Mouse (Mus musculus) neural tube, embryonic 10.5 days (tissue): Measurements from ENCODE around the gene Lhx3.

Experiments used
- DNase-seq: peaks from one replicate; pipeline ENCODE4 v3.0.0-alpha.2; 2017; ENCODE audit warnings: low spot score; ENCODE audit errors: extremely low spot score

Lhx3 gene

GRCm38 (mm10) chr2:26208126-26208789, at the start of gene Lhx3:
Lhx3 (minus strand) TSS chr2:26208289.
- peak; percentile 93 for DNase-seq

DNA sequence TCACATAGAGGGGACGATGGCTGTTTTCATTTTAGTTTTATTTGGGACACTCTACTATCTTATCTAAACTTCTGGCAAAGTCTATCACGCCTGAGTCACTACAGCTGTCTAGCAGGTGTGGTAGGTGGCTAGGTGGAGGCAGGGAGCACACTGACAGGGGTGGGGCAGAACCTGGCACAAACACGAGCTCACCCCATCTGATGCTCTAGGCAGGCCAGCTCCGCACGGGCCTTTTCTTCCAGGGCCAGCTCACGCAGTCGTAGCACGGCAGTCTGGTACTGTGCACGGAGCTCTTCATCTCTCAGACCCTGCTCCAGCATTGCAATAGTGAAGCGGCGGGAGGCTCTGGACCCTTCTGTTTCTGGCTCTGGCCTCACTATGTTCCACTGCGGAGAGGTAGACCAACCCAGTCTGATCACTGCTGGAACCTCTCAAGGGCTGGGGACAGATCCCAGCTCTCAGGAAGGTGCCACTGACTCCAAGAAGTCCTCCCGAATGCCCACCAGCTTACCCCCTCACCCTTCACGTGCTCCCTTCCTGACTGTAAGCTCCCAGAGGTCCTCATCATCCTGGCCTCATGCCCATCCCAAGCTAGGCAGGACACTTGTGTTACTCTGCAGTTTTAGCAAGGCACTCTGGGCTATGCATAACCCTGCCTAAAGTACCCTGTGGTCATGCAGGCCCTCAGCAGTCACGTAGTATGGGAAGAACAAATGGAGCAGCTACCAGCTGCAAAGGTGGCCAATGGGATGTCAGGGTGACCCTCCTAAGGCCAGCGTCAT, 49.4 kb upstream of the Lhx3 start:
- DNase-seq = no peak

- DNase-seq = no peak
Observed at GRCm38 (mm10) chr2:26254816-26255215, 46.7 kb upstream of the Lhx3 start.

DNA sequence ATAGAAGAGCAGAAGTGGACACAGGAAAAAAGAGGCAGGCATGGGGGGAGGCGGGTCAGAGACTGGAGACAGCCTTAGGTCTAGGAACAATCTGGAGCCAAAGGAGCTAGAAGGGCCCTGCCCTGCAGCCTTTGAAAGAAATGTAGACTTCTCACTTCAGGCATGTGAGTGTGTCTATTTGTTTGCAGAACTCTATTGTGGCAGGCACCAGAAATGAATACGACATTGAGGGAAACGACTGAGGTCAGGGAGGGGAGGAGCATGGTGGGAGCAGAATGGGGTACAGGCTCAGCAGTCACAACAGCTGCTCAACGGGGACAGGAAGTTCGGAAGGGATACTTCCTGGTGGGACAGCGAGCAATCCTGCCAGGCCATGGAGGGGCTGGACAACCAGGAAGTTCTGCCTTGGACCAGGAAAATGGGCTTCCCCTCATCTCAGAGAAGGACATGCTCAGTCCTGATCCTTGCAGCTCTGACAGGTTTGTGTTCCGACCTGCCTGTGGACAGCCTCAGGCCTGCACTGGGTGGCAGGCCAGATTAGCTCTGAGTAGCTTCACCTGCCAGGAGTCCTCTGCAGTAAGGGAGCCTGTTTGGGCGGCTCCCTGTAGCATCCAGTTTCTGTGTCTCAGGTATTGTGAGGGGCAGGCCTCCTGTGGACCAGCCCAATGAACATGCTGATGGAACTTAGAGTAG, 44.6 kb upstream of the Lhx3 start:
- no peak for DNase-seq

GRCm38 (mm10) chr2:26247531-26247930, 39.4 kb upstream of the Lhx3 start:
- DNase-seq = no peak

DNA sequence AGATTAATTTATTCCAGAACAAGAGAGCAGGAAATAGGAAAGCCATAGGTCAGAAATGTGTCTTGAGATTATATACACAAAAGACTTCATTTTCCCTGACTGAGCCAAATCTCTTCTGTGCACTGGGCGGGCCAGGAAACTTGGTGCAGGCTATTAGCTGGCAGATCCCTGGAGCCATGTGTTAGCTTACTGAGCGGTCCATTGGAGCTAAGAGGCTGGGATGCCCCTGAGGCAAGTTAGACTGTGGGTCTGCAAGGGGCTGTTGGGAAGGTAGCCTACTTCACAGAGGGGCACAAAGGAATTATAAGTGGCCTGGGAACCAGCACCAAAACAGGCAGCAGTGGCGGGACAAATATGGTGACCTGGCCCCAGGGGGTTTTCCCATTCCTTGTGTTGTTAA, 32.8 kb upstream of the Lhx3 start:
- no peak for DNase-seq

DNA sequence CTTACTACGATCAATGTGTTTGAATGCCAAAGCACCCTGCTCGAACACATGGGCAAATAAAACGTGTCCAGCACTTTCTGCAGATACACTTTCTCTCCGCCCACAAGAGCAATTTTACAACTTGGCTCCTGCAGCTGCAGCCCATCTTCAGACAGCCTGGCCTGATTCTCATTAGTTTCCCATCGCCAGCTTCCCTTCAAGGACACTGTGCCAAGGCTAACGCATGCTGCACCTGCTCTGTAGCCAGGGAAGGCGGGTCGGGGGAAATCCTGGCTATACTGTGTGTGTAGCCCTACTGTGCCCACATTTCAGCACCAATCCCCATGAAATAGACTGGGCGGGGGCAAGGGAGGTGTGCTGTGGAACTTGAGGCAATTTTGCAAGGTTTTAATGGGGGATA, 32.2 kb upstream of the Lhx3 start:
- no peak for DNase-seq

GRCm38 (mm10) chr2:26237290-26237782, 29.2 kb upstream of the Lhx3 start, which contains the start of gene Qsox2:
Qsox2 (minus strand) TSS chr2:26237525.
- DNase-seq = peak; percentile 96

DNA sequence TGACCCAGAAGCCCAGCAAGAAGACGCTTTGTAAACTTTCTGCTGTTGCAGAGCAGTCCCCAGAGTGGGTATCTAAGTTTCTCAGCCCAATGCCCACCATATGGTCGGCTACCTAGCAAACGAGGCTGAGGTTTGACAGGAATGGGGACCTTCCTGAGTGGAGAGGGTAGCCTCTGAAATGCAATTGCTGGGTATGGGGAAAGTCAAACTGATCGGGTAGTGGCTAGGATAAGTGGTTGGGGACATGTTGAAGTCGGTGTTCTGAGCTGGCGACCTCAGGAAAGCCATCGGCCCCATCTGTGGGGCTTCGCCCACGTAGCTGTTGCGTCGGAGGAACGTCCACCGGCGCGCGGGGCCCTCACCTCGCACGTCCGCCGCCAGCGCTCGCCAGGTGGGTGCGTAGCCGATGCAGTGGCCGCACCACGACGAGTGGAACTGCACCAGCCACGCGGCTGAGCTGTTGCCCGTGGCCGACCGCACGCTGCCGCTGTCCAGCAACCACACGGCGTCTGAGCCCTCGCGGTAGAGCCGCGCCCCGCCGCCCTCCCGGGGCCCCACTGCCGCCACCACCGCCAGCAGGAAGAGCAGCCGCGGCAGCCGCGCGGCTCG, 28.7 kb upstream of the Lhx3 start:
- DNase-seq = no peak

GRCm38 (mm10) chr2:26234771-26235170, 26.7 kb upstream of the Lhx3 start:
- DNase-seq = no peak

DNA sequence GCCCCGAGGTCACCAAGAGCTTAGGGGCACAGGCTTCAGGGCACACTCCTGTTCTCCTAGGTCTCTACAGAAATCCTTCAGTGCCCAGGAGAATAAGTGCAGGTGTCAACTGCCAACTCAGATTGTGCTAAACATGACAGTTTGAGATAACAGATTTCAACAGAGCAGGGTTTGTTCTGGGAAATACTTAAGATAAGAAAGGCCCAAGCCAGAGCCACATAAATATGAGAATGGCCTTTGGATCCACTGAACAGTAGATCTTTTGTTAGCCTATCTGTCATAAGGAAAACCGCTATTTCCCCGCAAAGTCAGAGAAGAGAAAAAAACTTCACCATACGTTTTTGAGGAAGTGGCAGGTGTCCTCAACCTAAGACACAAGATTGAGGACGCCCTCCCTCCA, 26.2 kb upstream of the Lhx3 start:
- DNase-seq = no peak

- no peak for DNase-seq
Observed at GRCm38 (mm10) chr2:26231366-26231765, 23.3 kb upstream of the Lhx3 start.

GRCm38 (mm10) chr2:26230253-26230652, 22.2 kb upstream of the Lhx3 start:
- DNase-seq = no peak

GRCm38 (mm10) chr2:26227788-26228187, 19.7 kb upstream of the Lhx3 start:
- DNase-seq = peak; percentile 40

DNA sequence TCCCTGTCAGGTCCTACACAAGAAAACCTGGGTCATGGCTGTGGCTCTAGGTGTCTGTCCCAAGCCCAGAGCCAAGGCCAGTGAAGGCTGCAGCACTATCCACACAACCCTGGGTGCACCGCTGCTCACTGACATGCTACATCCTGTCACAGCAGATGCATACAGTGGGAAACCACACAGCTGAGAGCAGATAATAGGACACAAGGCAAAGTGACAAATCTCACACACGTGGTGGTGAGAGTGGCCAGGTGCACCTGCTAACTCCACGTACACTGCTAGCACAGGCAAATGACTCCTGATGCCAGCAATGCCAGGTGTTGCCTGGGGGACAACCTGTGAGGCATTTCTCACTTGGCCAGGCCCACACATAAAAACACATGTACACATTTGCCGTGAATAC, 17.2 kb upstream of the Lhx3 start:
- DNase-seq = no peak

DNA sequence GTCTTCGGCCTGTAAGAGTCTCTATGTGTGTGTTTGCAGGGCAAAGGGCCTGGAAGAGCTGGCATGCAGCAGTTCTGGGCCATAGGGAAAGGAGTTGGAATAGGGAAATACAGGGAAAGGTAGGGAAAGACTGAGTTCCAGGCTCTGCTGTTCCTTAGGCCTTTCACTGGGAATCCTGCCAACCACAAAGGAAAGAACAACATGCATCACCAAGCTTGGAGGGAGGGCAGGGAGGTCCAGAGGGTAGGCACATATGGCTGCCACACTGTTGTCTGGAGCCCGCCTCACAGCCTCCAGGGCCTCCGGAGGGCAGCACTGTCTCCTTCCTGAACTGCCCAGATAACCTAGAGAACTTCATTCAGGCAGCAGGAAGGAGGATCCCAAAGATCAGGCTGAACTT, 15.9 kb upstream of the Lhx3 start:
- DNase-seq = no peak

DNA sequence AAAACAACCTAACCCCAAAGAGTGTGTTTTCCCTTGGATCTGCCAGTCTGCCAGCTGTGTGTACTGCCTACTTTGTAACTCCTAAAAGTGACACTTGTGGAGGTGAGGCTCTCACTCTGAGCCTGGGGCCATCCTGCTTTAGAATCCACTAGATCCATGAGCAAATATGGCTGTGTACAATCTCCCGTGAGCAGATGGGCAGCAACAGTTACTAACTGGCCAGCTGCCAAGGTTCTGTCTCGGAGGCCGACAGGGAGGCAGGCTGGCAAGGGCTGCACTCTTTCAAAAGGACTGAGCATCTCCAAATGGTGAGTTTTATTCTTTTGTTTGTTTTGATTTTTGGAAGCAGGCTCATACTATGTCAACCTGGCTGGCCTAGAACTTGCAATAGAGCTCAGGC, 6.4 kb upstream of the Lhx3 start:
- DNase-seq = no peak

GRCm38 (mm10) chr2:26209566-26209965, 1.5 kb upstream of the Lhx3 start:
- DNase-seq = no peak

GRCm38 (mm10) chr2:26207559-26207958, 530 bp downstream of the Lhx3 start:
- DNase-seq = peak; percentile 33

DNA sequence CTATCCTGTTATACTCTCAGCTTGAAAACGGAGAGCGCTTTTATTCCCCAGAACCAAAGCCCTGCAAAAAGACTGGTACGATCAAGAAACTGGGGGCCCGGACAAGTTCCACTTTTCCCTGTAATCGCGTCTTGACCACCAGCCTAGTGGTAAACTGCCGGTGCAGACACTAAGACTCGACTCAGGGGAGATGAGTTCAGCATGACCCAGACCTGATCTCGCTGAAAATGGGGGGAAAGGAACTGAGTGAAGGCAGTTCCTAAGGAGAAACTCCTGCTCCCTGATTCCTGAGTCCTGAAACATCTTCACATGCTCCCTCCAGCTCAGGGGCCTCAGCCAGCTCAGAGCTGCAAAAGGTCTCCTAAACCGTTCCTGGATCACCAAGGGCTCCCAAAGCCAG, 2.3 kb downstream of the Lhx3 start:
- no peak for DNase-seq

GRCm38 (mm10) chr2:26205126-26205525, 3.0 kb downstream of the Lhx3 start:
- DNase-seq = peak; percentile 70
